Mouse (Mus musculus) MEL (cell line): ENCODE data around the gene Tex2. TPM values are rescaled to one million over a fixed set of nuclear protein-coding genes. Genes with fewer than 3 reads are reported as not detected.
"Not testable (repeated sequence)": the region's sequence is repeated elsewhere in the genome, so short reads cannot be mapped to it uniquely, and the experiment has no call there.

Experiments used
- DNase-seq: peaks from one replicate; pipeline ENCODE4 v3.0.0; 2011; ENCODE audit warnings: low read depth, low spot score
- H3K27ac ChIP-seq: 2 replicates; pipeline ENCODE4 v1.5.1; 2012; ENCODE audit warnings: low read depth, mild to moderate bottlenecking, control low read depth, low read length, moderate library complexity; ENCODE audit not compliant: control insufficient read depth
- H3K27me3 ChIP-seq, 2 experiments: fragments of 150-350 bp in 1 of 2; sonication (generic) in 1 of 2; 2 replicates each; pipeline ENCODE4 v1.6.1; 2012; ENCODE audit warnings: low read length in 2 of 2, mild to moderate bottlenecking in 2 of 2, improper control_type of control experiment in 1 of 2, moderate library complexity in 1 of 2; ENCODE audit not compliant: insufficient read depth in 2 of 2, control insufficient read depth in 1 of 2
- H3K36me3 ChIP-seq, 2 experiments: 2 replicates each; pipeline ENCODE4 v1.6.1; 2012 to 2014; ENCODE audit warnings: low read length in 2 of 2, improper control_type of control experiment in 1 of 2, inconsistent platforms in 1 of 2, mild to moderate bottlenecking in 1 of 2; ENCODE audit not compliant: insufficient read depth in 2 of 2, control insufficient read depth in 1 of 2
- H3K4me1 ChIP-seq, 2 experiments: fragments of 150-350 bp in 1 of 2; sonication (generic) in 1 of 2; 2 replicates each; pipeline ENCODE4 v1.6.1; 2012; ENCODE audit warnings: low read length in 2 of 2, improper control_type of control experiment in 1 of 2, mild to moderate bottlenecking in 1 of 2; ENCODE audit not compliant: insufficient read depth in 2 of 2, control insufficient read depth in 1 of 2
- H3K4me3 ChIP-seq, 2 experiments: fragments of 150-350 bp in 1 of 2; sonication (generic) in 1 of 2; 2 replicates each; pipeline ENCODE4 v1.5.1; 2012; ENCODE audit warnings: low read depth in 2 of 2, low read length in 2 of 2, mild to moderate bottlenecking in 2 of 2, moderate library complexity in 2 of 2, control low read depth in 1 of 2, improper control_type of control experiment in 1 of 2; ENCODE audit not compliant: control insufficient read depth in 1 of 2, insufficient read depth in 1 of 2
- H3K79me2 ChIP-seq: 2 replicates; pipeline ENCODE4 v1.6.1; 2012; ENCODE audit warnings: mild to moderate bottlenecking, low read length, moderate library complexity; ENCODE audit not compliant: control insufficient read depth, poor library complexity, insufficient read depth
- H3K9ac ChIP-seq: 2 replicates; pipeline ENCODE4 v1.6.1; 2012; ENCODE audit warnings: low read depth, mild to moderate bottlenecking, control low read depth, low read length, moderate library complexity; ENCODE audit not compliant: control insufficient read depth, poor library complexity, severe bottlenecking
- H3K9me3 ChIP-seq: fragments of 150-350 bp; sonication (generic); replicated peaks from 2 replicates; pipeline ENCODE4 v1.6.1; 2012; ENCODE audit warnings: mild to moderate bottlenecking, low read length, improper control_type of control experiment, moderate library complexity; ENCODE audit not compliant: insufficient read depth
- CTCF ChIP-seq, 3 experiments: IDR thresholded peaks in 2 of 3; conservative IDR thresholded peaks in 1 of 3; 2 replicates each; pipeline ENCODE4 v1.5.1; 2011 to 2012; ENCODE audit warnings: low read length in 3 of 3, low read depth in 2 of 3, mild to moderate bottlenecking in 2 of 3, improper control_type of control experiment in 1 of 3, inconsistent platforms in 1 of 3, mixed read lengths in 1 of 3, moderate library complexity in 1 of 3; ENCODE audit not compliant: control insufficient read depth in 1 of 3, insufficient read depth in 1 of 3, poor library complexity in 1 of 3, severe bottlenecking in 1 of 3
- E2F4 ChIP-seq: IDR thresholded peaks from 2 replicates; pipeline ENCODE4 v1.6.1; 2011; ENCODE audit warnings: low read depth, low read length, improper control_type of control experiment, borderline replicate concordance
- ELF1 ChIP-seq: IDR thresholded peaks from 2 replicates; pipeline ENCODE4 v1.6.1; 2014; ENCODE audit warnings: low read depth, mild to moderate bottlenecking, inconsistent platforms, low read length, improper control_type of control experiment, moderate library complexity
- EP300 ChIP-seq, 2 experiments: IDR thresholded peaks; 2 replicates each; pipeline ENCODE4 v1.6.1; 2011; ENCODE audit warnings: improper control_type of control experiment in 2 of 2, low read length in 2 of 2, low read depth in 1 of 2, mild to moderate bottlenecking in 1 of 2
- ETS1 ChIP-seq: IDR thresholded peaks from 2 replicates; pipeline ENCODE4 v1.6.1; 2012; ENCODE audit warnings: low read depth, mild to moderate bottlenecking, inconsistent platforms, low read length, improper control_type of control experiment, moderate library complexity
- GABPA ChIP-seq: IDR thresholded peaks from 2 replicates; pipeline ENCODE4 v1.6.1; 2012; ENCODE audit warnings: low read depth, mild to moderate bottlenecking, inconsistent platforms, low read length, improper control_type of control experiment, moderate library complexity
- GATA1 ChIP-seq: IDR thresholded peaks from 2 replicates; pipeline ENCODE4 v1.6.1; 2011; ENCODE audit warnings: low read depth, low read length, improper control_type of control experiment
- KAT2A ChIP-seq: conservative IDR thresholded peaks from 2 replicates; pipeline ENCODE4 v1.6.1; 2012; ENCODE audit warnings: low read depth, low read length, improper control_type of control experiment, inconsistent platforms
- MAFK ChIP-seq: IDR thresholded peaks from 2 replicates; pipeline ENCODE4 v1.6.1; 2011; ENCODE audit warnings: low read depth, mild to moderate bottlenecking, low read length, improper control_type of control experiment, borderline replicate concordance
- MAX ChIP-seq: IDR thresholded peaks from 2 replicates; pipeline ENCODE4 v1.6.1; 2011; ENCODE audit warnings: low read length, improper control_type of control experiment
- MAZ ChIP-seq: IDR thresholded peaks from 2 replicates; pipeline ENCODE4 v1.6.1; 2012; ENCODE audit warnings: low read depth, mild to moderate bottlenecking, inconsistent platforms, low read length, improper control_type of control experiment
- MYB ChIP-seq: IDR thresholded peaks from 2 replicates; pipeline ENCODE4 v1.6.1; 2011; ENCODE audit warnings: mild to moderate bottlenecking, low read depth, low read length, improper control_type of control experiment
- NELFE ChIP-seq: IDR thresholded peaks from 2 replicates; pipeline ENCODE4 v1.6.1; 2011; ENCODE audit warnings: low read depth, low read length, improper control_type of control experiment
- POLR2A ChIP-seq, 2 experiments: IDR thresholded peaks; 2 replicates each; pipeline ENCODE4 v1.6.1; 2011 to 2012; ENCODE audit warnings: low read length in 2 of 2, mild to moderate bottlenecking in 2 of 2, control low read depth in 1 of 2, improper control_type of control experiment in 1 of 2, low read depth in 1 of 2, moderate library complexity in 1 of 2; ENCODE audit not compliant: control insufficient read depth in 1 of 2, insufficient read depth in 1 of 2, poor library complexity in 1 of 2
- POLR2AphosphoS2 ChIP-seq: IDR thresholded peaks from 2 replicates; pipeline ENCODE4 v1.6.1; 2011; ENCODE audit warnings: low read length, improper control_type of control experiment
- RAD21 ChIP-seq: IDR thresholded peaks from 2 replicates; pipeline ENCODE4 v1.6.1; 2011; ENCODE audit warnings: mild to moderate bottlenecking, low read depth, low read length, improper control_type of control experiment
- SIN3A ChIP-seq: IDR thresholded peaks from 2 replicates; pipeline ENCODE4 v1.6.1; 2012; ENCODE audit warnings: low read length, improper control_type of control experiment, inconsistent platforms
- SMC3 ChIP-seq: IDR thresholded peaks from 2 replicates; pipeline ENCODE4 v1.6.1; 2011; ENCODE audit warnings: low read depth, low read length, improper control_type of control experiment
- TBP ChIP-seq: IDR thresholded peaks from 2 replicates; pipeline ENCODE4 v1.8.0; 2011; ENCODE audit warnings: low read depth, low read length, improper control_type of control experiment
- TCF12 ChIP-seq: IDR thresholded peaks from 2 replicates; pipeline ENCODE4 v1.6.1; 2014; ENCODE audit warnings: low read depth, mild to moderate bottlenecking, inconsistent platforms, low read length, improper control_type of control experiment, moderate library complexity
- UBTF ChIP-seq: IDR thresholded peaks from 2 replicates; pipeline ENCODE4 v1.6.1; 2012; ENCODE audit warnings: low read depth, mild to moderate bottlenecking, inconsistent platforms, low read length, improper control_type of control experiment, moderate library complexity, borderline replicate concordance; ENCODE audit not compliant: insufficient read depth
- ZC3H11A ChIP-seq: IDR thresholded peaks from 2 replicates; pipeline ENCODE4 v1.6.1; 2012; ENCODE audit warnings: low read depth, mild to moderate bottlenecking, inconsistent platforms, low read length, improper control_type of control experiment
- ZNF384 ChIP-seq: IDR thresholded peaks from 2 replicates; pipeline ENCODE4 v1.6.1; 2012; ENCODE audit warnings: low read depth, mild to moderate bottlenecking, inconsistent platforms, low read length, improper control_type of control experiment
- polyA plus RNA-seq, 2 experiments: library from polyadenylated mRNA; stranded (reverse) in 1 of 2; unstranded in 1 of 2; fragments of >175 nt in 1 of 2; fragments of >200 nt in 1 of 2; gene quantifications; 2 replicates each; pipeline versions ENCODE4 v1.2.1 to v1.2.4; 2012; ENCODE audit warnings: low replicate concordance in 2 of 2, low read depth in 1 of 2; ENCODE audit not compliant: insufficient read length in 2 of 2, insufficient read depth in 1 of 2, missing spikeins in 1 of 2
- total RNA-seq: library from RNA; depleted of rRNA; stranded (reverse); fragments of 300-350 nt; gene quantifications from 2 replicates; pipeline ENCODE4 v1.2.3, GENCODE M21; 2012

The Tex2 gene
- total and polyA plus RNA-seq, 3 experiments, result 13.7 to 24.8 TPM; not detected in 1

DNA sequence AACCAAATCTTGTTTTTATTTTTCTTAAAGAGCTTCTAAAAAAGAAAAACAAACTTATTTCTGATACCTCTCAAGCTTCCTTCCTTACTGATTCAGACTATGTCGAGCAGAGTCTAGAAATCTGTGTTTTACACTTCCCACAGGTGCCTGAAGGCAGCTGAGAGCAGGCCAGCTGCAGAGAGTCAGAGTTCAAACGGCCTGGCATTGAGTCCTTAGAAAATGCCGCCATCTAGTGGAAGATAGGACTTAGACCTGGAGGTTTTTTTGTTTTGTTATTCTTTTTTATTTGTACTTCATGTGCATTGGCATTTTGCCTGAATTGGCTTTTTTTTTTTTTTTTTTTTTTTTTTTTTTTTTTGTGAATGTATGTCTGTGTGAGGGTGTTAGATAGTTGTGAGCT, 121.8 kb downstream of the Tex2 start (continued):
- TF ChIP-seq TCF12 (peak; percentile 56), KAT2A (no peak), SMC3 (peak; percentile 97), NELFE (no peak), GATA1 (no peak), MAFK (no peak), SIN3A (peak; percentile 93), POLR2AphosphoS2 (no peak), ZC3H11A (peak; percentile 99), ZNF384 (peak; percentile 99), MYB (no peak), POLR2A (IDR thresholded peaks at IDR 0.05; ENCODE audit: control insufficient read depth in 1 of 2, insufficient read depth in 1 of 2, low read depth in 1 of 2, low read length in 2 of 2, poor library complexity in 1 of 2) (no peak), MAX (no peak), E2F4 (no peak), GABPA (no peak), CTCF (IDR thresholded peaks at IDR 0.05 in 2 of 3, conservative IDR thresholded peaks at IDR 0.05 in 1 of 3; ENCODE audit: control insufficient read depth in 1 of 3, insufficient read depth in 1 of 3, low read depth in 2 of 3, low read length in 3 of 3, poor library complexity in 1 of 3, severe bottlenecking in 1 of 3) (peak; percentile 60 to 96 (median 69)), UBTF (no peak), ETS1 (peak; percentile 71; the same call in 1 of the 2 replicates), ELF1 (no peak), MAZ (no peak), EP300 (IDR thresholded peaks at IDR 0.05; ENCODE audit: low read depth in 1 of 2, low read length in 2 of 2) (0 out of 4 replicates have a peak, but pooled peaks of 1 of the 2 experiments have one; percentile 20), RAD21 (peak; percentile 99)

- H3K27me3 ChIP-seq, H3K27ac ChIP-seq: not testable (repeated sequence)
Measured at GRCm38 (mm10) chr11:106490600-106490999, 122.6 kb downstream of the Tex2 start.

More at GRCm38 (mm10) chr11:106490600-106490999, 122.6 kb downstream of the Tex2 start:
- not testable (repeated sequence) for H3K4me1 ChIP-seq, DNase-seq, H3K9me3 ChIP-seq, H3K4me3 ChIP-seq
- peaks cover 11% of the 10 kb centered on the region for H3K79me2 ChIP-seq
- TF ChIP-seq TBP, result 0 out of 2 replicates have a peak, but pooled peaks have one; percentile 24
- TF ChIP-seq, all 39 proteins: peak for 1; not testable (repeated sequence) for 38
- not testable (repeated sequence) for H3K9ac ChIP-seq, H3K36me3 ChIP-seq
